Mouse (Mus musculus): ENCODE data around the gene Aldh16a1. TPM values are rescaled to one million over a fixed set of nuclear protein-coding genes. Genes with fewer than 3 reads are reported as not detected.
"Not testable (repeated sequence)": the region's sequence is repeated elsewhere in the genome, so short reads cannot be mapped to it uniquely, and the experiment has no call there.

Gene Aldh16a1
- total RNA-seq, 2 experiments from 2014 or later = 62.7 to 76.7 TPM

GRCm38 (mm10) chr7:45179469-45179868 is 25.1 kb upstream of the Aldh16a1 start, which contains the start of gene Gfy:
Gfy (minus strand) TSS chr7:45179569.
- no peak for DNase-seq

- DNase-seq = no peak
Observed at GRCm38 (mm10) chr7:45178550-45178949, 24.2 kb upstream of the Aldh16a1 start.

- DNase-seq = no peak
Observed at GRCm38 (mm10) chr7:45176356-45176755, 22.0 kb upstream of the Aldh16a1 start.

- DNase-seq = no peak
Observed at GRCm38 (mm10) chr7:45175929-45176328, 21.5 kb upstream of the Aldh16a1 start.

- DNase-seq = no peak
Observed at GRCm38 (mm10) chr7:45175398-45175797, 21.0 kb upstream of the Aldh16a1 start.

GRCm38 (mm10) chr7:45174567-45175280 is 20.3 kb upstream of the Aldh16a1 start:
- no peak for DNase-seq

- not testable (repeated sequence) for DNase-seq
Observed at GRCm38 (mm10) chr7:45173772-45174171, 19.4 kb upstream of the Aldh16a1 start.

- peak in 1 of 2 experiments; percentile 25 for DNase-seq
Observed at GRCm38 (mm10) chr7:45172974-45173373, 18.6 kb upstream of the Aldh16a1 start.

GRCm38 (mm10) chr7:45169495-45169894 is 15.1 kb upstream of the Aldh16a1 start:
- peak in 1 of 2 experiments; percentile 26 for DNase-seq

- DNase-seq = no peak
Observed at GRCm38 (mm10) chr7:45168656-45169055, 14.3 kb upstream of the Aldh16a1 start.

- no peak for DNase-seq
Observed at GRCm38 (mm10) chr7:45167761-45168445, 13.5 kb upstream of the Aldh16a1 start.

GRCm38 (mm10) chr7:45166950-45167401 is 12.6 kb upstream of the Aldh16a1 start:
- no peak for DNase-seq

- DNase-seq = no peak
Observed at GRCm38 (mm10) chr7:45165701-45166100, 11.3 kb upstream of the Aldh16a1 start.

GRCm38 (mm10) chr7:45164833-45165232 is 10.4 kb upstream of the Aldh16a1 start:
- no peak for DNase-seq

- peak; percentile 55 to 66 for DNase-seq
Observed at GRCm38 (mm10) chr7:45163735-45164490, 9.5 kb upstream of the Aldh16a1 start, which contains the start of gene Slc17a7. Slc17a7 (plus strand) TSS chr7:45163949.

GRCm38 (mm10) chr7:45162996-45163615 is 8.7 kb upstream of the Aldh16a1 start:
- no peak for DNase-seq

- no peak for DNase-seq
Observed at GRCm38 (mm10) chr7:45162551-45162950, 8.2 kb upstream of the Aldh16a1 start.

- DNase-seq = peak; percentile 88 to 93
Observed at GRCm38 (mm10) chr7:45161612-45162473, 7.5 kb upstream of the Aldh16a1 start.

- DNase-seq = no peak
Observed at GRCm38 (mm10) chr7:45160866-45161265, 6.5 kb upstream of the Aldh16a1 start.

- no peak for DNase-seq
Observed at GRCm38 (mm10) chr7:45160316-45160800, 6.0 kb upstream of the Aldh16a1 start.

GRCm38 (mm10) chr7:45158991-45159390 is 4.6 kb upstream of the Aldh16a1 start:
- DNase-seq = no peak
